Mouse (Mus musculus): ENCODE data around the gene Rexo4. TPM values are rescaled to one million over a fixed set of nuclear protein-coding genes. Genes with fewer than 3 reads are reported as not detected.

The Rexo4 gene
- total RNA-seq (2014; fragmentation: Nextera tagmentation) (42.4 and 47.6 TPM in 2 replicates), total RNA-seq (2017) (75.2 and 84.7 TPM in 2 replicates)

GRCm38 (mm10) chr2:26963923-26964723 lies at the start of gene Rexo4:
Gene Rexo4, minus strand, starts transcription at chr2:26964386.
- ATAC-seq (replicated peaks; ENCODE audit: poor library complexity, severe bottlenecking), result peak; percentile 95

- peak; percentile 81 for ATAC-seq (replicated peaks; ENCODE audit: poor library complexity, severe bottlenecking)
Observed at GRCm38 (mm10) chr2:27009714-27010244, 45.6 kb upstream of the Rexo4 start, which contains the start of gene Cacfd1. Gene Cacfd1, plus strand, starts transcription at chr2:27009926.

GRCm38 (mm10) chr2:27007701-27008100 lies 43.5 kb upstream of the Rexo4 start:
- no peak for ATAC-seq (replicated peaks; ENCODE audit: poor library complexity, severe bottlenecking)

GRCm38 (mm10) chr2:27006255-27006654 lies 42.1 kb upstream of the Rexo4 start:
- no peak for ATAC-seq (replicated peaks; ENCODE audit: poor library complexity, severe bottlenecking)

- ATAC-seq (replicated peaks; ENCODE audit: poor library complexity, severe bottlenecking), result no peak
Observed at GRCm38 (mm10) chr2:26997993-26998392, 33.8 kb upstream of the Rexo4 start.

DNA sequence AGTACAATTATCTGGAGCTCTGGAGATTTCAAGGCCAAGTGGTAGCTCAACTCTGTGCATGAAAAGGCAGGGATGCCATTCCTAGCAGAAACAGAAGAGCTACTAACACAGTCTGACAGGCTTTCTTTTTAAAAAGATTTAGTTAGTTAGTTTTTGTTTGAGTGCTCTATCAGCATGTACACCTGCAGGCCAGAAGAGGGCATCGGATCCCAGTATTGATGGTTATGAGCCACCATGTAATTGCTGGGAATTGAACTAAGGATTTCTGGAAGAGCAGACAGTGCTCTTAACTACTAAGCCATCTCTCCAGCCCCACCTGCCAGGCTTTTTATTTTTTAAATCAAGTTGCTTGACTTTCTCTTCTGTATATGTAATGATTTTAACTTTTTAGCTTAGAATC lies 33.3 kb upstream of the Rexo4 start:
- ATAC-seq (replicated peaks; ENCODE audit: poor library complexity, severe bottlenecking), result no peak

DNA sequence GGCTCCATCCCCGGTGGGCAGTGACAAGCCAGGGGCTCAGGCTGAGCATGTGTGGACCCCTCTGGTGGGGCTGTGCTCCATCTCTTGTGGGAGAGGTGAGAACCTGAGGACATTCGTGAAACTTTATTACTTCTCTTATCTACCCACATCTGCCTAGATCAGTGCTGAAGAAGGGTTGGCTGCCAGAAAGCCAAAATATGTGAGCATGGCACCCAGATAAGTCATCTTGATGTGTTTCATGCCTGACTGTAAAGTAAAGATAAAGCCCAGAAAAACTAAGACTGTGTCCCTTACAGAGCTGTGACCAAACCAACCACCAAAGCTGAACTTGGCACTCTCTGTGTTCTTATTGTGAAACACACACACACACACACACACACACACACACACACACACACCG lies 29.8 kb upstream of the Rexo4 start:
- no peak for ATAC-seq (replicated peaks; ENCODE audit: poor library complexity, severe bottlenecking)

DNA sequence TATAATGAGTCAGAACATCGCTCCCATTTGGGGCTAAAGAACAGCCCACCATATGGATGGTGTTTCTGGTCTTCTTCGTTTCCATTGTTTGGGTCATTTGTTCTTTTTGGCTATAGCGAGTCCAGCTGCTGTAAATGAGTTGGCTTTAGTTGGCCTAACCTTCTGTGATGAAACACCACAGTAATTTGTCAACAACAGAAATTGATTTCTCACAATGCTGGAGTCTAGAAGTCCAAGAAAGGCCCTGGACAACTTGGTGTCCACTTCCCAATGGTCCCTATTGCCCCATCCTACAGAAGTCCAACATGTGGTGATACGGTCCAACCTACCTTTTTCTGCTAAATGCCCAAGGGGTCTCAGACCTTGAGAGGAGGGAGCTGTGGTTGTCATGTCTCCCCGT lies 20.5 kb upstream of the Rexo4 start:
- ATAC-seq (replicated peaks; ENCODE audit: poor library complexity, severe bottlenecking), result no peak

- ATAC-seq (replicated peaks; ENCODE audit: poor library complexity, severe bottlenecking), result no peak
Observed at GRCm38 (mm10) chr2:26984179-26984578, 20.0 kb upstream of the Rexo4 start.

DNA sequence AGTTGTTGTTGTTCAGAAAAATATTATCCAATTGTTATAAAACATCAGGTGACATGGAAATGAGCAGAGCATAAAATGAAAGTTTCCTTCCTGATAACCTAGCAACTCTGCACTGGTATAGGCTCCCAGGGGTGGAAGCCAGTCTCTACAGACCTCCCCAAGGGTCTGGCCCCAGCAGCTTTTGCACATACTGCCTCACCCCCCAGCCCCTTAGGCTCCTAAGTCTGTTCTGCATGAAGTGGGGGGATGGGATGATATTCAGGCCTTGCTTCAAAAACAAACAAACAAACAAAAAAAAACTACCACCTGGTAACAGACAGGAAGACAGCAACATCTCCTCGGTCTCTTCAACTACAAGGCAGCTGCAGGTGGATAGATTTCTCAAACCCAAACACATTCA lies 16.2 kb upstream of the Rexo4 start:
- no peak for ATAC-seq (replicated peaks; ENCODE audit: poor library complexity, severe bottlenecking)

DNA sequence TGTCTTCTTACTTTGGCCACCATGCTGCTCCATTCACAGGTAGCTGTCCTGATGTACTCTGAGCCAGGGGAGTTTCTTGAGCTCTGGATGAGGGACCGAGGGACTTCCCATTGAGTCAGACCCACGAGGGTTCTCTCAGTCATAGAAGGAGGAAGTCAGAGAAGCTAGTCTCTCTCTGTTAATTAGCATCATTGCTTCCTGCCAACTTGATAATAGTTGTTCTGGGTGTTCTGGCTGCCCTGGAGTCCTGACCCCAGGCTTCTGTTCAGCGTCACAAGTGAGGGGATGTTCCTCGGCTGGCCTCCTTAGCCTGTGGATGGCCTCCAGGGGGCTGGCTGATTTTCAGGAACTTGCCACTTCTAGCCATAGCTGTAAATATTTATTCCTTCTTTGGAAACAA lies 9.8 kb upstream of the Rexo4 start:
- ATAC-seq (replicated peaks; ENCODE audit: poor library complexity, severe bottlenecking), result peak; percentile 70

DNA sequence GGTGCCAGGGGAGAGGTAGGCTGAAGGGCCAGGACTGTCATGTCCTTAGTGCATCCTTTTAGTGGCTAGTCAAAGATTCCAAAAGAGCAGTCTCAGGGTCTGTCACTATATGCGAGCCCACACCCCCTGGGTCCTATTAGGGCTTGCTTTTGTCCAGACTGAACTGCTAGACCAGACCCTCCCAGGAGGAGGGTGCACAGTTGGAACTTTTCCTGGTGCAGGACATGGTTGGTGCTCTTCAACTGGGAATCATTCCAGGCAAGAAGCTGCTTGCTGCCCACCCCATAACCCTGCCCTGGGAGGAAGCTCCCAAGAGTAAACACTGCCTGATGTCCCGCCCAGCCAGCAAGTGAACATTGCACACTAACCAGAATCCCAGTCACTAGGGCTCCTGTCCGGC lies 8.9 kb upstream of the Rexo4 start, which contains the start of gene Adamts13:
TSS of gene Adamts13 (plus strand) at position 301 of the 400 bp plus-strand sequence.
- no peak for ATAC-seq (replicated peaks; ENCODE audit: poor library complexity, severe bottlenecking)

DNA sequence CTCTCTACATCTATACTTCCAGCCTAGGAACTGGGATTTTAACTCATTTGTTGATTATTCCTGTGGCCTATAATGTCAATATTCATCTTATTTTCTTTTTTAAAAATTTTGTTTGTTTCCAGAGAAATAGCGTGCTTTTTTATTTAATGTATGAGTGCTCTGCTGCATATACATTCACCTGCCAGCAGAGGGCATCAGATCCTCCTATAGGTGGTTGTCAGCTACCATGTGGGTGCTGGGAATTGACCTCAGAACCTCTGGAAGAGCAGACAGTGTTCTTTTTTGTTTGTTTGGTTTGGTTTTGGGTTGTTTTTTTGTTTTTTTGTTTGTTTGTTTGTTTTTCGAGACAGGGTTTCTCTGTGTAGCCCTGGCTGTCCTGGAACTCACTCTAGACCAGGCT lies 3.1 kb upstream of the Rexo4 start:
- no peak for ATAC-seq (replicated peaks; ENCODE audit: poor library complexity, severe bottlenecking)

- no peak for ATAC-seq (replicated peaks; ENCODE audit: poor library complexity, severe bottlenecking)
Observed at GRCm38 (mm10) chr2:26964724-26965370, 661 bp upstream of the Rexo4 start.

- no peak for ATAC-seq (replicated peaks; ENCODE audit: poor library complexity, severe bottlenecking)
Observed at GRCm38 (mm10) chr2:26960756-26961155, 3.4 kb downstream of the Rexo4 start.

- ATAC-seq (replicated peaks; ENCODE audit: poor library complexity, severe bottlenecking), result no peak
Observed at GRCm38 (mm10) chr2:26957488-26957859, 6.7 kb downstream of the Rexo4 start.

DNA sequence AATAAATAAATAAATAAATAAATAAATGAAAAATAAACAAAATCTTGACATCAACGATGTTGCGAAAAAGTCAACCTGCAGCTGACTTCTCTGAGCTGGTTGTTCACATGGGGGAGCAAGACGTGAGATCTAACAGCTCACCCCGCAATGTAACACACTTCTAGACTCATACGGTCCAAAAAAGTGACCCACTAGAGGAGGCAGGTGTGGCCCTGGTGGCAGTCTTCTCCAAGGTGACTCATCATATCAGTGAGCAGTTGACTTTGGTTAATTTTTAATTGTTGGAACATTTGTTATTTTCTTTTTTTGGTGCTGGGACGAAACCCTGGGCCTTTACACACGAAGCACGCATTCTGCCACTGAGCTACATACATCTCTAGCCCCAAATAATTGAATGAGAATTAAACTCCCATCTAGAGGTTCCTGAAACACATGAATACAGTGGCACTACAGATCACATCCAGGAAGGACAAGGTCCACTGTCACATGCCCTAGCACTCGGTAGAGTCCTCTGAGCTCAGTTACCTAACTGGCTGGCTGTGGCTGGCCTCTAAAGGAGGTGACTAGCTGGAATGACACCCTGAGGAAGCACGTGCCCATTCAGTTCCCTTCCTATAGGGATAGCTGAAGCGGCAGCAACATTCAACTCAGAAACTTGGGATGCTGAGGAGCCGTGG lies 7.2 kb downstream of the Rexo4 start:
- no peak for ATAC-seq (replicated peaks; ENCODE audit: poor library complexity, severe bottlenecking)

DNA sequence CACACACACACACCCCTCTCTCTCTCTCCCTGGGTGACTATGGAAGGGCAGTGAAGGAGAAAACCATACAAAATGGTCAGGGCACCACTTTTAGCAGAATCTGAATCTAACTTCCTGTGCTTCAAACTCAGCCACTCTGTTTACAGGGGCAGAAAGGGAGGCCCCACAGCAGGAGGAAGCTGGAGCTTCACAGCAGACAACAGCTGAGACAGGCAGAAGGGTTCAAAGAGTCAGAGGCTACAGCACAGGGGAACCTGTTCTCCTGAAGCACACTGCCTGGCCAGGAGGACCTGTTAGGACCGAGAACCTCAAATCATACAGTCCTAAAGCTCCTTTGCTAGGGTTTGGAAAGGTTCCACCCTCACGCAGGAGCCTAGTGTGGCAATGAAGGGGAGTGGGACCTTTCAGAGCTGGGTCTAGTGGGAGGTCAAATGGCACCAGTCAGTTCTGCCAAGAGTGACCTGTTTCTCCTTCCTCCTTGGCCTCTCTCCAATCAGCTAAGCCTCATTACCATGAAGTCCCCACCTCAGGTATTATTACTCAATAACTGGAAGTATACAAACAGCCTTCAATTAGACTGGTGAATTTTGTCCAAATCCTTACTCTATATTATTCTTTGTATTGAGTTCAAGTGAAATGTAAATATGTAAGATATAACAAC lies 9.3 kb downstream of the Rexo4 start:
- ATAC-seq (replicated peaks; ENCODE audit: poor library complexity, severe bottlenecking), result no peak

GRCm38 (mm10) chr2:26952866-26953265 lies 11.3 kb downstream of the Rexo4 start:
- no peak for ATAC-seq (replicated peaks; ENCODE audit: poor library complexity, severe bottlenecking)

GRCm38 (mm10) chr2:26952193-26952592 lies 12.0 kb downstream of the Rexo4 start:
- no peak for ATAC-seq (replicated peaks; ENCODE audit: poor library complexity, severe bottlenecking)

Measured in granulocyte monocyte progenitor cell, adult 5-6 weeks (primary cell).